Mouse (Mus musculus) bone marrow, adult 2 months (tissue): ENCODE measurements at regions not wholly inside any gene's neighbourhood (a gene's known extent, or its start where the extent isn't known, plus 50 kb on each side); places are given as distances from the start of the nearest gene placed in this dataset.

Source experiments
- H3K27ac ChIP-seq: fragments of 200-500 bp; 2 replicates; pipeline ENCODE4 v1.5.1; 2012; ENCODE audit warnings: low read depth, mild to moderate bottlenecking, control low read depth, inconsistent platforms, low read length; ENCODE audit not compliant: control insufficient read depth, poor library complexity, insufficient read depth
- H3K4me1 ChIP-seq: fragments of 200-500 bp; 2 replicates; pipeline ENCODE4 v1.6.1; 2011; ENCODE audit warnings: low read length; ENCODE audit not compliant: control insufficient read depth, insufficient read depth
- H3K4me3 ChIP-seq: fragments of 200-500 bp; replicated peaks from 2 replicates; pipeline ENCODE3; 2011; ENCODE audit warnings: mild to moderate bottlenecking, low read depth, low read length, control low read depth; ENCODE audit not compliant: control insufficient read depth
- CTCF ChIP-seq: fragments of 200-500 bp; IDR thresholded peaks from 2 replicates; pipeline ENCODE4 v1.5.1; 2011; ENCODE audit warnings: low read length, control low read depth; ENCODE audit not compliant: control insufficient read depth, insufficient read depth
- POLR2A ChIP-seq: fragments of 200-500 bp; IDR thresholded peaks from 2 replicates; pipeline ENCODE4 v1.6.1; 2011; ENCODE audit warnings: low read depth, mild to moderate bottlenecking, control low read depth, low read length, borderline replicate concordance; ENCODE audit not compliant: control insufficient read depth
- WGBS: fragments of 180-500 bp; shearing (Covaris S2); methylation state at CpG from one replicate; pipeline ENCODE4 v1.1.7; 2018; 5-methylcytosine and 5-hydroxymethylcytosine counted together

- WGBS: 79% methylated on average over 14 of the region's 14 CpGs
- TF ChIP-seq POLR2A (no peak), CTCF (no peak)
- no peak overlapping the region for H3K27ac ChIP-seq
Measured at GRCm38 (mm10) chr10:126709219-126709917, 191.8 kb downstream of the Atp23 start.

DNA sequence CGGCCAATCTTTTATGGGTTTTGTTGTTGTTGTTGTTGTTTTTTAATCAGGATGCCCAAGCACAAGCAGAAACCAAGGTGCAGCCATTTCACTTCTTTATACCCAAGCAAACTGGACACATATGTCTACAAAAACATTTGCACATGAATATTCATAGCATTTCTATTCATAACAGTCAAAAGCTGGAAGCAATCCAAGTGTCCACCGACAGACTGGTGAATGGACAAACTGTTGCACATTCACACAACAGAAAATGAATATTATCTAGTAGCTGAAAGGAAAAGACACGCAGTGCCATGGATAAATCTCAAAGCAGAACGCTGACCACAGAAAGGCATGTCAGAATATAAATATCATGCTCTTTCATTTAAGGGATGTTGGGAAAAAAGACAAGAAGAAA lies 192.4 kb downstream of the Atp23 start:
- Histone ChIP-seq H3K4me3 (no peak overlapping the region), H3K27ac (no peak overlapping the region), H3K4me1 (no peaks in the 10 kb centered on the region)
- TF ChIP-seq POLR2A: no peak
- no peak for TF ChIP-seq CTCF
- 76% methylated on average over 4 of the region's 4 CpGs for WGBS

More at GRCm38 (mm10) chr10:126709219-126709917, 191.8 kb downstream of the Atp23 start:
- H3K4me3 ChIP-seq: no peak overlapping the region
- no peaks in the 10 kb centered on the region for H3K4me1 ChIP-seq

- Histone ChIP-seq H3K27ac (no peak overlapping the region), H3K4me3 (no peak overlapping the region), H3K4me1 (no peaks in the 10 kb centered on the region)
- WGBS: 69% methylated on average over 4 of the region's 4 CpGs
- TF ChIP-seq POLR2A: no peak
- TF ChIP-seq CTCF: no peak
Measured at GRCm38 (mm10) chr10:126708215-126708614, 192.9 kb downstream of the Atp23 start.

GRCm38 (mm10) chr10:126697086-126697485 lies 204.1 kb downstream of the Atp23 start:
- no peak overlapping the region for H3K4me3 ChIP-seq
- TF ChIP-seq CTCF: no peak
- TF ChIP-seq POLR2A: no peak
- WGBS: 79% methylated on average over 10 of the region's 10 CpGs
- H3K27ac ChIP-seq: no peak overlapping the region
- no peaks in the 10 kb centered on the region for H3K4me1 ChIP-seq

GRCm38 (mm10) chr10:126690914-126691673 lies 210.1 kb downstream of the Atp23 start:
- no peak for TF ChIP-seq CTCF
- TF ChIP-seq POLR2A: no peak
- WGBS: 69% methylated on average over 25 of the region's 25 CpGs
- Histone ChIP-seq H3K4me1 (no peaks in the 10 kb centered on the region), H3K4me3 (no peak overlapping the region), H3K27ac (no peak overlapping the region)

GRCm38 (mm10) chr10:126680275-126681184 lies 220.6 kb downstream of the Atp23 start:
- no peak overlapping the region for H3K4me3 ChIP-seq
- no peak overlapping the region for H3K27ac ChIP-seq
- no peaks in the 10 kb centered on the region for H3K4me1 ChIP-seq
- WGBS: 13% methylated on average over 12 of the region's 12 CpGs
- TF ChIP-seq CTCF (no peak), POLR2A (no peak)

DNA sequence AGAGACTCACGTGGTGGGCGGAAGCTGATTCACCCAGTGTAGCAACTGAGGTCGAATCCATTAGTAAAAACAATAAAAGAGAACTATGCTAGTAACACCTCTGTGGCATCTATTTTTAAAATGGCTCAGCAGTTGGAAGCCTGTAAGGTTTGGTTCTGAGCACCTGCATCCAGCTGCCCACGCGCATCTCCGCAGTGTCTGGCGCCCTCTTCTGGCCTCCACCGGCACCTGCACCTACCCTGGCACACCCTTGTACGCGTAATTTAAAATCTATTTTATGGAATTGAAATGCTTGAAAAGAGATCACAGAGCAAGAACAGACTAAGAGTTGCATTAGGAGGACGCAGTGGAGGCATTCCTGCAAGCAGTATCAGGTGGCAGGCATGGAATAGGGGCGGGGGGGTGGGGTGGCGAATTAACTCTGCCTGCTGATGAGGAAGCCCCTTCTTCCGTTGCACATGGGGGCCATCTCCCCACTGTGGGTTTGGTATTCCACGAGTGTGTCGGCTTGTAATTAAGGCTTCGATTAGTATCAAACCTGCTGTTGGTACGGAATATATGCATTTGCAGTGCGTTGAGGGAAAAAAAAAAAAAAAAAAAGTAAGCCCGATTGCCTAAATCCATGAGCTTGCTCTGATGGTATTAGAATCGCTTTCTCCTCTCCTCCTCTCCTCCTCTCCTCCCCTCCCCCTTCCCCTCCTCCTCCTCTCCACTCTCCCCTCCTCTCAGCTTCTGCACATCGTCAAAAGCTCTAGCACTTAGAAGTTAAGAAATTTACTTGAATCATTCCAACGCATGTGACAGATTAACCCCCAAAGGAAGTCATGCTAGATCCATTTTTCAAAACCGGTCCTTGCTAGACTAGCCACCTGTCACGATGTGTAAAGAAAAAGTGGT lies 221.7 kb downstream of the Atp23 start:
- 34% methylated on average over 25 of the region's 25 CpGs for WGBS
- Histone ChIP-seq H3K4me3 (no peak overlapping the region), H3K4me1 (no peaks in the 10 kb centered on the region), H3K27ac (no peak overlapping the region)
- TF ChIP-seq POLR2A: no peak
- TF ChIP-seq CTCF: peak; percentile 22; the same call in 1 of the 2 replicates
